Mouse (Mus musculus) midbrain, embryonic 11.5 days (tissue): ENCODE data around the gene Psmb5. TPM values are rescaled to one million over a fixed set of nuclear protein-coding genes. Genes with fewer than 3 reads are reported as not detected.
A peak's percentile ranks its signal among the peaks of the same experiment; 100 is the strongest.

Experiments
- ATAC-seq: fragments of 200-750 bp; cut with Nextera tagmentation; 2 replicates; pipeline ENCODE4 v1.8.0; 2017; ENCODE audit warnings: moderate TSS enrichment, moderate library complexity; ENCODE audit not compliant: low FRiP score
- DNase-seq: peaks from one replicate; pipeline ENCODE4 v3.0.0; 2015; ENCODE audit warnings: low spot score; ENCODE audit errors: missing footprints
- H3K27ac ChIP-seq: fragments of 300-500 bp; sonication (generic); 2 replicates; pipeline ENCODE4 v1.5.1; 2014; ENCODE audit warnings: low read depth, low read length
- H3K27me3 ChIP-seq: fragments of 300-500 bp; sonication (generic); 2 replicates; pipeline ENCODE4 v1.6.1; 2014; ENCODE audit warnings: mild to moderate bottlenecking, low read length, moderate library complexity, mixed read lengths; ENCODE audit not compliant: control insufficient read depth, insufficient read depth
- H3K36me3 ChIP-seq: fragments of 300-500 bp; sonication (generic); 2 replicates; pipeline ENCODE4 v1.6.1; 2014; ENCODE audit warnings: mild to moderate bottlenecking, low read length, moderate library complexity, mixed read lengths; ENCODE audit not compliant: control insufficient read depth, insufficient read depth
- H3K4me1 ChIP-seq: fragments of 300-500 bp; sonication (generic); 2 replicates; pipeline ENCODE4 v1.6.1; 2014; ENCODE audit warnings: low read length; ENCODE audit not compliant: control insufficient read depth, insufficient read depth
- H3K4me2 ChIP-seq: fragments of 300-500 bp; sonication (generic); 2 replicates; pipeline ENCODE4 v1.6.1; 2014; ENCODE audit warnings: mild to moderate bottlenecking, moderate library complexity
- H3K4me3 ChIP-seq: fragments of 300-500 bp; sonication (generic); 2 replicates; pipeline ENCODE4 v1.5.1; 2014; ENCODE audit warnings: low read depth, low read length
- H3K9ac ChIP-seq: fragments of 300-500 bp; sonication (generic); 2 replicates; pipeline ENCODE4 v1.6.1; 2014; ENCODE audit warnings: low read length
- H3K9me3 ChIP-seq: fragments of 300-500 bp; sonication (generic); 2 replicates; pipeline ENCODE4 v1.6.1; 2016; ENCODE audit warnings: low read length; ENCODE audit not compliant: control insufficient read depth
- WGBS: fragments of 180-500 bp; shearing (Covaris S2); extraction: QIAGEN DNeasy Blood & Tissue Kit; methylation state at CpG from one replicate; pipeline ENCODE4 v1.1.7; 2014; 5-methylcytosine and 5-hydroxymethylcytosine counted together
- polyA plus RNA-seq: library from polyadenylated mRNA; unstranded; fragments of >200 nt; fragmentation: Nextera tagmentation; extraction: Ambion mirVana; gene quantifications from 2 replicates; pipeline ENCODE4 v1.2.1, GENCODE M21; 2014

Gene Psmb5
- polyA plus RNA-seq, 1 experiment from 2014 or later: 453 TPM

DNA sequence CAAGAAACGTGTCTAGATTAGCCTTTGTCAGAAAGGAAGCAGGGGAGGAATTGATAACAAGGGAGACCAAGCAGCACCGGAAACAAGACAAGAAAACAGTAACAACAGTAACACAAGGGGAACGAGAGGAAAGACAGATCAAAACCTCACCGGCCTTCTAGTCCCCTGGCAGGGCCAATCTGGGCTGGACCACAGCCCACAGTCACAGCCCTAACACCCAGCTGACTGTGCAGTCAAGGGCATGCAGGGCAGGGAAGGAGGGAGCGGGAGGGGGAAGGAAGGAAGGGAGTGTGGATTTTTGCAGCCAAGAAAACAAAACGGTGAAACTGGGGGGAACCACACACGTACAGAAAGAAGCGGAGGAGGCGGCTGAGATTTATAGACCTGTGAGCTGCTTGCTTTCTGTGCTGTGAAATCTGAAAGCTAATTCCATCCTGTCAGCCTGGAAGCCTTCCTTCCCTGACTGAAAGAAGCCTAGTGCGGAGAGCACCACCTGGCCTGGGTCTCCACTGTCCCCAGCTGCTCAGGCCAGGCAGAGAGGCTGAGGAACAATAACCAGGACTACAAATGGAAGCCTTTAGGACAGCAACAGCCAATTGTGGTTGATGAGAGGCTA is 25.4 kb downstream of the Psmb5 start:
- peak overlapping the region; percentile 16; the same call in 1 of the 2 replicates for H3K27ac ChIP-seq
- H3K4me2 ChIP-seq: no peak overlapping the region
- WGBS: 80% methylated on average over 10 of the region's 10 CpGs
- H3K27me3 ChIP-seq: no peaks in the 10 kb centered on the region
- H3K9me3 ChIP-seq: no peaks in the 10 kb centered on the region
- H3K36me3 ChIP-seq: peaks cover 3% of the 10 kb centered on the region
- DNase-seq: no peak
- no peak overlapping the region for H3K4me3 ChIP-seq
- ATAC-seq: no peak
- no peak overlapping the region for H3K9ac ChIP-seq
- H3K4me1 ChIP-seq: no peaks in the 10 kb centered on the region

DNA sequence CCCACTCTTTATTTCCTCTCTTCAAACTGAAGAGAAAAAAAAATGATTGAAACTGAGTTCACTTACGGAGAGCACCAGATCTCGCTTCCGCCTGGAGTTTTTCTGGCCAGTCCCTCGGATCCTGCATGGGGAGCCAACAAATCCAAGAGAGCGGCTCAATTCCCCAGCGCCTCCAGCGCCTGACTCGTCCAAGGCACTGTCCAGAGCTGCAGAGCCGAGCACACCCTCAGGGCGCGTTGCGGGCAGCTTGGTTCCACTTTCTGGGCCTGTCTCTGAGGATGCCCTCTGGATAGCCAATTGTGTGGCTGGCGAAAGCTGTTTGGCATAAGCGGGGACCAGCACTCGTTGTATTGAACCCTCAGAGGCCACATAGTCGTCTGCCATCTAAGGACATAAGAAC is 26.8 kb downstream of the Psmb5 start:
- Histone ChIP-seq H3K36me3 (peaks cover 3% of the 10 kb centered on the region), H3K4me2 (no peak overlapping the region), H3K4me3 (no peak overlapping the region), H3K9me3 (no peaks in the 10 kb centered on the region), H3K4me1 (no peaks in the 10 kb centered on the region), H3K27me3 (no peaks in the 10 kb centered on the region), H3K27ac (no peak overlapping the region), H3K9ac (no peak overlapping the region)
- DNase-seq (no peak), ATAC-seq (no peak)
- WGBS: 90% methylated on average over 16 of the region's 16 CpGs

DNA sequence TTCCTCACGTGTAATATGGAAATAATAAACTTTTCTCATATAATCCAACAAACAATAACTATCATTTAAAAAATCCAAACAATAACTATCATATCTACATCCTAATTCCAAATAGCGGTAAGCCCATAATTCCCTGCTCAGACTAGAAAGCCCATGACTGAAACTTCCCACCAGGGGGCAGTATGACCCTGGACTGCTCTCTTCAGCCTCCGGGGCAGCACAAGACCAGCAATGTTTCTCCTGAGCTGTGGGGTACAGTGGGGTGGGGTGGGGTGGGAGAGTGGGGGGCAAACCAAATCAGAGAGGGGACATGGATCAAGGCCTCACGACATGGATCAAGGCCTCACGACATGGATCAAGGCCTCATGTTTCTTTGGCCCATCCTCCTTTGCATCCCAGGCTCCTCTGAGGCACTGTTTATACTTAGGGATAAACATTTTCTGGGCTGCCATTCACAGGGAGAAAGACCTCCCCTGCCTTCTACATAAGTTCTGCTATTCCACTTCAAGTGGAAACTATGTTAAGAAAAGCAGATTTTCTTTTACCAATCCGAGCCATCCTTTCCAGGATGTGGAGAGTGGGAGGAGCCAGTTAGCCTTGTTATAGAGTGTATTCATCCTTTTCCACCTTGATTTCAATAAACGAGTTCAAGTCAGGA is 34.0 kb downstream of the Psmb5 start:
- Histone ChIP-seq H3K9ac (no peak overlapping the region), H3K4me1 (no peaks in the 10 kb centered on the region), H3K27ac (no peak overlapping the region), H3K4me2 (no peak overlapping the region), H3K9me3 (no peaks in the 10 kb centered on the region), H3K36me3 (no peaks in the 10 kb centered on the region), H3K27me3 (no peaks in the 10 kb centered on the region), H3K4me3 (no peak overlapping the region)
- DNase-seq (peak; percentile 91), ATAC-seq (peak; percentile 65; the same call in 1 of the 2 replicates)
- WGBS: 40% methylated on average over 7 of the region's 7 CpGs

GRCm38 (mm10) chr14:54582536-54582935 is 35.3 kb downstream of the Psmb5 start:
- no peak overlapping the region for H3K4me3 ChIP-seq
- no peak overlapping the region for H3K27ac ChIP-seq
- 91% methylated on average over 9 of the region's 9 CpGs for WGBS
- 0 out of 2 replicates have a peak, but pooled peaks cover 3% of the 10 kb centered on the region for H3K4me1 ChIP-seq
- DNase-seq (no peak), ATAC-seq (no peak)
- H3K27me3 ChIP-seq: no peaks in the 10 kb centered on the region
- no peak overlapping the region for H3K9ac ChIP-seq
- H3K4me2 ChIP-seq: no peak overlapping the region
- no peaks in the 10 kb centered on the region for H3K9me3 ChIP-seq
- H3K36me3 ChIP-seq: no peaks in the 10 kb centered on the region

DNA sequence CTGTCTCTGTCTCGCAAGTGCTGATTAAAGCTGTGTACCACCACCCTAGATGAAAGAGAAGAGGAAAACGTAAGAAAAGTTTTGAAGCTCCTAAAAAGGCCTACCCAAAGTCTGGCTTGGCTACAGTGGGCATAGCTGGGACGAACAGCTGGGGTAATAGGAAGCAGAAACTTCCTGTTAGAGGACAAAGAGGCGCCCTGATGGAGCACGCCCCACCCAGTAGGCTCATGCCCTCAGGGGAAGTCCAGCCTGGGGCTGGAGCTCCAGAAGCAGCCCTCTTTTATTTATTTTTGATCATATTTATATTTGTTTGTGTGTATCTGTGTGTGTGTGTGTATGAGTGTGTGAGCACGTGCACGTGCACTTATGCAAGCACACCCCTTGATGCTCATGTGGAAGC is 38.2 kb downstream of the Psmb5 start:
- Histone ChIP-seq H3K36me3 (no peaks in the 10 kb centered on the region), H3K27me3 (no peaks in the 10 kb centered on the region), H3K4me2 (no peak overlapping the region), H3K27ac (no peak overlapping the region), H3K9ac (no peak overlapping the region), H3K4me3 (no peak overlapping the region), H3K4me1 (peaks cover 13% of the 10 kb centered on the region), H3K9me3 (no peaks in the 10 kb centered on the region)
- ATAC-seq (no peak), DNase-seq (no peak)
- WGBS: 88% methylated on average over 7 of the region's 7 CpGs

GRCm38 (mm10) chr14:54578063-54578462 is 39.8 kb downstream of the Psmb5 start:
- no peak for ATAC-seq
- 2% methylated on average over 10 of the region's 10 CpGs for WGBS
- DNase-seq: no peak
- H3K4me1 ChIP-seq: peaks cover 29% of the 10 kb centered on the region
- H3K27ac ChIP-seq: peak overlapping the region; percentile 78
- H3K9me3 ChIP-seq: no peaks in the 10 kb centered on the region
- no peaks in the 10 kb centered on the region for H3K27me3 ChIP-seq
- H3K4me3 ChIP-seq: peak overlapping the region; percentile 91
- peak overlapping the region; percentile 94 for H3K9ac ChIP-seq
- H3K4me2 ChIP-seq: peak overlapping the region; percentile 81
- H3K36me3 ChIP-seq: no peaks in the 10 kb centered on the region

GRCm38 (mm10) chr14:54577089-54577982 is 40.5 kb downstream of the Psmb5 start, which contains the start of gene Ajuba:
Ajuba (minus strand) TSS chr14:54577558.
- Histone ChIP-seq H3K9ac (peak within 1 kb of the TSS; percentile 94), H3K4me1 (peaks cover 35% of the 10 kb centered on the region), H3K36me3 (no peaks in the 10 kb centered on the region), H3K27me3 (no peaks in the 10 kb centered on the region), H3K4me2 (peak within 1 kb of the TSS; percentile 81), H3K4me3 (peak within 1 kb of the TSS; percentile 91), H3K27ac (peak within 1 kb of the TSS; percentile 78), H3K9me3 (no peaks in the 10 kb centered on the region)
- ATAC-seq (peak; percentile 60), DNase-seq (peak; percentile 99)
- under 1% methylated on average over 66 of the region's 66 CpGs for WGBS

DNA sequence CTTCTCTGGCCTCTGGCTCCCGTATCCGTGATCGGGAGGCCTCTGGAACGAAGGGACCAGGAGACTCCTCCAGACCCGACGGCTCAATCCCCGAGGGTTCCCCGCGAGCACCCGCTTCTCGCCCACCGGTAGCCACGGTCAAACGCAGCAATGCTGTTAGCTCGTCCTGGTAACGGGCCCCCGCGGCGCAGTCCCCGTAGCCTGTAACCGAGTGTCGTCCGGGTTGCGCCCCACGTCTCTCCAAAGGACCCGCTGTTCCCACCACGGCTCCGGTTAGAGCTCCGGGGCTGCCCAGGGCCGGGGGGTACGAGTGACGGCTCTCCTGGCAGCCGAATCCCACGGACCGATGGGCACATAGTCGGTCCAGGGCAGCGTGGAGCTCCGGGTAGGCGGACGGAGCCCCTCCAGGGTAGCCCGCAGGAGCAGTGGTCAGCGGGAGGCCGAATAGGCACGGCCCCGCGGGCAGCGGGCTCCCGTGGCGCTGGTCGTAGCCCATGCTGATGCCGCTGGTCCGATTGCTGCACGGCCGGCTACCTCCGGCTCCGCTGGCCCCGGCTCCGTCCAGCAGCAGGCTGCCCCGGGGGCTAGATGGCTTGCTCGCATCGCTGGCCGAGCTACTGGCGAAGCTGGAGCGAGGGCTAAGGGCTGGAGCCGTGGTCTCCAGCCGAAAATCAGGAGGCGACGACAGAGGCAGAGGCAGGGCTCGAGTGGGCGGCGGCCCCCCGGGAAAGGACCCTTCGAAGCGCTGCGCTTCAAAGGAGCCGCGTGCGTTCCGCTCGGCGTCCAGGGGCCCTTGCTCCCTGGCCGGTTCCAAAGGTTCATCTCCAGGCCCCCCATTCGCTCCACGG is 41.4 kb downstream of the Psmb5 start:
- ATAC-seq (0 out of 2 replicates have a peak, but pooled peaks have one; percentile 8), DNase-seq (peak; percentile 96)
- Histone ChIP-seq H3K4me3 (peak overlapping the region; percentile 91), H3K27ac (peak overlapping the region; percentile 78), H3K4me2 (peak overlapping the region; percentile 81), H3K4me1 (peaks cover 42% of the 10 kb centered on the region), H3K27me3 (no peaks in the 10 kb centered on the region), H3K36me3 (peaks cover under 1% of the 10 kb centered on the region; the same call in 1 of the 2 replicates), H3K9ac (peak overlapping the region; percentile 94), H3K9me3 (no peaks in the 10 kb centered on the region)
- WGBS: under 1% methylated on average over 73 of the region's 84 CpGs
